Mouse (Mus musculus) liver, adult 2 months (tissue): ENCODE data around the gene Pramel6.

ENCODE experiments used
- CTCF ChIP-seq: fragments of 200-500 bp; IDR thresholded peaks from 2 replicates; pipeline ENCODE4 v1.5.1; 2011; ENCODE audit warnings: low read depth, low read length, control low read depth
- POLR2A ChIP-seq: fragments of 200-500 bp; IDR thresholded peaks from 2 replicates; pipeline ENCODE4 v1.6.1; 2011; ENCODE audit warnings: low read length, control low read depth; ENCODE audit not compliant: insufficient read depth; ENCODE audit errors: extremely low read depth

- no peak for TF ChIP-seq CTCF
- no peak for TF ChIP-seq POLR2A
Observed at GRCm38 (mm10) chr2:87515046-87515445, 8.7 kb downstream of the Pramel6 start.
